Mouse (Mus musculus) stomach, postnatal 0 days (tissue): ENCODE measurements around the gene Pacs2.

Experiments used
- CTCF ChIP-seq: IDR thresholded peaks from 2 replicates; pipeline ENCODE4 v1.5.1; 2016; ENCODE audit warnings: antibody characterized with exemption, low read depth, mild to moderate bottlenecking, moderate library complexity
- EP300 ChIP-seq: optimal IDR thresholded peaks from 2 replicates; pipeline ENCODE3; 2016; ENCODE audit warnings: antibody characterized with exemption

- TF ChIP-seq EP300 (no peak), CTCF (no peak)
Observed at GRCm38 (mm10) chr12:112974736-112975135, 39.6 kb upstream of the Pacs2 start.
